Mouse (Mus musculus): ENCODE measurements at regions not wholly inside any gene's neighbourhood (a gene's known extent, or its start where the extent isn't known, plus 50 kb on each side); places are given as distances from the start of the nearest gene placed in this dataset.

DNA sequence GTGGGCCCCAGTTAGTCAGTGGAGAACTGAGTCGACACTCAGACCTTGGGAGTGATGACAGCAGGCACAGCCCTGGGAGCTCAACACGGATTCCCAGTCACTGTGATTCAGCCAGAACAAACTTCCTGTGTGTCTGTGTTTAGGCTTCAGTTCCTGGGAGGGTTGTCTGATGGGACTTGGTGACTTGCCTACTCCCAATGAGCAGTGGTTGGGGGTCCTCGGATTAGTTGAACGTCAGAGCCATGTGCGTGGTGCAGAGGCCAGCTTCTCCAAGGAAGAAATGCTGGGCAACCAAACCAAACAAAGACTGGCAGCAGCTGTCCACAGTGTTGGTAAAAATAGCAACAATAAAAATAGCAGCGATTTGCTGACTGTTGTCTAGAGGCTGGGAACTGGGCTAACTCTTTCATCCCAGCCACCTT, 152.7 kb downstream of the Zfp706 start:
- H3K4me1 ChIP-seq (ENCODE audit: control insufficient read depth, insufficient read depth, low read length): no peaks in the 10 kb centered on the region
- no peaks in the 10 kb centered on the region for H3K36me3 ChIP-seq (ENCODE audit: control insufficient read depth, insufficient read depth, low read length)
- no peak overlapping the region for H3K4me2 ChIP-seq (ENCODE audit: low read depth, low read length)
- no peaks in the 10 kb centered on the region for H3K27me3 ChIP-seq (replicated peaks; ENCODE audit: control insufficient read depth, insufficient read depth, low read length)
- DNase-seq (ENCODE audit: low spot score) (peak; percentile 44), ATAC-seq (ENCODE audit: low read depth) (peak; percentile 64; the same call in 1 of the 2 replicates)
- no peak overlapping the region for H3K9ac ChIP-seq (ENCODE audit: low read depth, low read length)
- H3K27ac ChIP-seq (replicated peaks; ENCODE audit: low read depth, low read length): no peak overlapping the region
- 36% methylated on average over 6 of the region's 6 CpGs for WGBS
- H3K9me3 ChIP-seq (ENCODE audit: control insufficient read depth, low read length): no peaks in the 10 kb centered on the region
- H3K4me3 ChIP-seq (ENCODE audit: low read depth, low read length): no peak overlapping the region

DNA sequence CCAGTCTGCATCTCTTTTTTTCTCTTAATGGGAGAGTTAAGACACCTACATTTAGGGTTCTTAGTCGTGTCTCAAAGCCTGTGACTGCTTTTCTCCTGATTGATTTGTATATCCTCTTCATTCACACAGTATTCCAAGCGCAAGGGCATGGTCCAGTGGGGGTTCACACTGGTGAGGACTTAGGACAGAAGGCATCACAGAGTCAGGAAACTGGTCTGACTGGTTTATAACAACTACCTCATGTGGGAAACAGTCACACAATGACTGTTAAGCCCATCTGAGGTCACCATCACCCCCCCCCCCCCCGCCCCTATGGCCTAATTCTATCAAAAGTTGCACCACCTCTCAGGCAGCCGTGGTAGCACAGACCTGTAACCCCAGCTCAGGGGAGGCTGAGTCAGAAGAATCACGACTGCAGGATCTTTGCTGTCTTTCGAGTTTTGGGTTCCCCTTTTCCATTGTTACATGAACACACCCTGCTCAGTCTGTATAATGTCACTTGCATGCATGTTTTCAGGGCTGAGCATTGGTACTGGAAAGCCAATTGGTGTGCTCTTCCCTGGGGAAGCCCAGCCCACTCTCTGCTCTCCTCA, 155.2 kb downstream of the Zfp706 start:
- 62% methylated on average over 5 of the region's 6 CpGs for WGBS
- Histone ChIP-seq H3K36me3 (ENCODE audit: control insufficient read depth, insufficient read depth, low read length) (no peaks in the 10 kb centered on the region), H3K4me1 (ENCODE audit: control insufficient read depth, insufficient read depth, low read length) (no peaks in the 10 kb centered on the region), H3K9ac (ENCODE audit: low read depth, low read length) (no peak overlapping the region), H3K27me3 (replicated peaks; ENCODE audit: control insufficient read depth, insufficient read depth, low read length) (no peaks in the 10 kb centered on the region), H3K27ac (replicated peaks; ENCODE audit: low read depth, low read length) (no peak overlapping the region), H3K4me3 (ENCODE audit: low read depth, low read length) (no peak overlapping the region), H3K9me3 (ENCODE audit: control insufficient read depth, low read length) (no peaks in the 10 kb centered on the region), H3K4me2 (ENCODE audit: low read depth, low read length) (no peak overlapping the region)
- ATAC-seq (ENCODE audit: low read depth): no peak
- no peak for DNase-seq (ENCODE audit: low spot score)

DNA sequence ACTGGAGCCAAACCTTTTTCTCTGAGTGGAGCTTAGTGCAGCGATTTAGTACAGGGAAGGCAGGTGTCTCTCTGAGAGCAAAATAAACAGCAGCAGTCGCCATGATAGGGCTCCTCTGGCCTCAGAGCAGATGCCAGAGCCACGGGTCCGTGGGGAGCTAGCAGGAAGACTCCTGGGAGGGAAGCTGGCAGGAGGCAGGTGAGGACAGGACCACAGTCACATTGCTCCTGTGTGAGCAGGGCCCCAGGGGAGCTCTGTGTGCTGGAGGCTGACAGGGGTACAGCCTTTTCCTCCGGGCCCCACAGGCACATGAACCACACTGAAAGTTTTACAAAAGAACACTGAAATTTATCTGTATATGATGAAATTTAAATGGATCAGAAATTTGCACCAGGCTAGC, 159.3 kb downstream of the Zfp706 start:
- 0 out of 2 replicates have a peak, but pooled peaks cover 5% of the 10 kb centered on the region for H3K4me1 ChIP-seq (ENCODE audit: control insufficient read depth, insufficient read depth, low read length)
- H3K4me2 ChIP-seq (ENCODE audit: low read depth, low read length): no peak overlapping the region
- WGBS: 39% methylated on average over 5 of the region's 5 CpGs
- no peak overlapping the region for H3K27ac ChIP-seq (replicated peaks; ENCODE audit: low read depth, low read length)
- no peak overlapping the region for H3K4me3 ChIP-seq (ENCODE audit: low read depth, low read length)
- DNase-seq (ENCODE audit: low spot score): no peak
- H3K9ac ChIP-seq (ENCODE audit: low read depth, low read length): no peak overlapping the region
- H3K36me3 ChIP-seq (ENCODE audit: control insufficient read depth, insufficient read depth, low read length): no peaks in the 10 kb centered on the region
- no peaks in the 10 kb centered on the region for H3K9me3 ChIP-seq (ENCODE audit: control insufficient read depth, low read length)
- ATAC-seq (ENCODE audit: low read depth): peak; percentile 60; the same call in 1 of the 2 replicates
- H3K27me3 ChIP-seq (replicated peaks; ENCODE audit: control insufficient read depth, insufficient read depth, low read length): no peaks in the 10 kb centered on the region

DNA sequence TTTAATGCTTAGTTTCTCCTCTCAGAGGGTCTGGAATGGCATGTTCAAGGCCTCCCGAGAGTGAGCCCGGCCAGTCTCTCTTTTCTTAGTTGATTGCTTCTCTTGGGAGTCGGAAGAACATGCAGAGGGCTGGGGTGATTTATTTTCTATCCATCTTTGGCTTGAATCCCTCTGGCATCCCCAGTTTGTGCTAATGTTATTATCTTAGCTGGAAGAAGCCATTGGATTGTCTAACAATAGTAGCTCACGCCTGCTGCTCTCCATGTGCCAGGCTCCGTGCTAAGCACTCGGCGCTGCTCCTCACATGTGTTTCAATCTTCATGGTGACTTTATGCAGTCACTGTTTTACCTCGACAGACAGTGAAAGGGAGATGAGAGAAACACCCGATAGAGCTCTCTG, 160.8 kb downstream of the Zfp706 start:
- 0 out of 2 replicates have a peak, but pooled peaks have one; percentile 1 for ATAC-seq (ENCODE audit: low read depth)
- Histone ChIP-seq H3K27ac (replicated peaks; ENCODE audit: low read depth, low read length) (no peak overlapping the region), H3K9me3 (ENCODE audit: control insufficient read depth, low read length) (no peaks in the 10 kb centered on the region), H3K9ac (ENCODE audit: low read depth, low read length) (no peak overlapping the region), H3K36me3 (ENCODE audit: control insufficient read depth, insufficient read depth, low read length) (no peaks in the 10 kb centered on the region), H3K27me3 (replicated peaks; ENCODE audit: control insufficient read depth, insufficient read depth, low read length) (no peaks in the 10 kb centered on the region), H3K4me3 (ENCODE audit: low read depth, low read length) (no peak overlapping the region), H3K4me1 (ENCODE audit: control insufficient read depth, insufficient read depth, low read length) (peaks cover 14% of the 10 kb centered on the region; the same call in 1 of the 2 replicates), H3K4me2 (ENCODE audit: low read depth, low read length) (no peak overlapping the region)
- WGBS: 50% methylated on average over 9 of the region's 9 CpGs
- DNase-seq (ENCODE audit: low spot score): peak; percentile 72
